Mouse (Mus musculus): ENCODE data around the gene Foxl1. TPM values are rescaled to one million over a fixed set of nuclear protein-coding genes. Genes with fewer than 3 reads are reported as not detected.

Foxl1 gene
- polyA plus RNA-seq, 1 experiment, result not detected

- no peak overlapping the region for H3K27ac ChIP-seq (ENCODE audit: control insufficient read depth, insufficient read depth, low read depth, low read length)
- peaks cover 7% of the 10 kb centered on the region for H3K27me3 ChIP-seq (ENCODE audit: control insufficient read depth, insufficient read depth, low read length)
- no peaks in the 10 kb centered on the region for H3K36me3 ChIP-seq (ENCODE audit: control insufficient read depth, insufficient read depth, low read length)
- H3K4me1 ChIP-seq (ENCODE audit: control insufficient read depth, insufficient read depth, low read length), result peaks cover 10% of the 10 kb centered on the region
- H3K4me3 ChIP-seq (ENCODE audit: control insufficient read depth, low read depth, low read length), result peak overlapping the region; percentile 30; the same call in 1 of the 2 replicates
- TF ChIP-seq POLR2A (IDR thresholded peaks at IDR 0.05; ENCODE audit: control insufficient read depth, low read depth, low read length) (no peak), CTCF (IDR thresholded peaks at IDR 0.05; ENCODE audit: control insufficient read depth, insufficient read depth, insufficient replicate concordance, low read depth, low read length) (no peak)
These were observed 44.4 kb upstream of the Foxl1 start for GRCm38 (mm10) chr8:121083093-121083935.

GRCm38 (mm10) chr8:121083936-121084209, 43.9 kb upstream of the Foxl1 start:
- H3K36me3 ChIP-seq (ENCODE audit: control insufficient read depth, insufficient read depth, low read length), result no peaks in the 10 kb centered on the region
- H3K27ac ChIP-seq (ENCODE audit: control insufficient read depth, insufficient read depth, low read depth, low read length), result no peak overlapping the region
- peaks cover 9% of the 10 kb centered on the region for H3K27me3 ChIP-seq (ENCODE audit: control insufficient read depth, insufficient read depth, low read length)
- H3K4me3 ChIP-seq (ENCODE audit: control insufficient read depth, low read depth, low read length), result peak overlapping the region; percentile 30; the same call in 1 of the 2 replicates
- TF ChIP-seq CTCF (IDR thresholded peaks at IDR 0.05; ENCODE audit: control insufficient read depth, insufficient read depth, insufficient replicate concordance, low read depth, low read length) (no peak), POLR2A (IDR thresholded peaks at IDR 0.05; ENCODE audit: control insufficient read depth, low read depth, low read length) (no peak)
- H3K4me1 ChIP-seq (ENCODE audit: control insufficient read depth, insufficient read depth, low read length), result peaks cover 10% of the 10 kb centered on the region

- Histone ChIP-seq H3K27ac (ENCODE audit: control insufficient read depth, insufficient read depth, low read depth, low read length) (no peak within 1 kb of the TSS; the same call in 1 of the 2 replicates), H3K4me1 (ENCODE audit: control insufficient read depth, insufficient read depth, low read length) (peaks cover 10% of the 10 kb centered on the region), H3K4me3 (ENCODE audit: control insufficient read depth, low read depth, low read length) (peak within 1 kb of the TSS; percentile 30; the same call in 1 of the 2 replicates), H3K36me3 (ENCODE audit: control insufficient read depth, insufficient read depth, low read length) (no peaks in the 10 kb centered on the region), H3K27me3 (ENCODE audit: control insufficient read depth, insufficient read depth, low read length) (peaks cover 10% of the 10 kb centered on the region)
- no peak for TF ChIP-seq POLR2A (IDR thresholded peaks at IDR 0.05; ENCODE audit: control insufficient read depth, low read depth, low read length)
- TF ChIP-seq CTCF (IDR thresholded peaks at IDR 0.05; ENCODE audit: control insufficient read depth, insufficient read depth, insufficient replicate concordance, low read depth, low read length), result no peak
These were observed 43.4 kb upstream of the Foxl1 start, which contains the start of gene Foxf1 for GRCm38 (mm10) chr8:121084210-121084951. Foxf1 (plus strand) TSS chr8:121084386.

GRCm38 (mm10) chr8:121085011-121085410, 42.7 kb upstream of the Foxl1 start:
- TF ChIP-seq POLR2A (IDR thresholded peaks at IDR 0.05; ENCODE audit: control insufficient read depth, low read depth, low read length) (no peak), CTCF (IDR thresholded peaks at IDR 0.05; ENCODE audit: control insufficient read depth, insufficient read depth, insufficient replicate concordance, low read depth, low read length) (no peak)
- Histone ChIP-seq H3K4me3 (ENCODE audit: control insufficient read depth, low read depth, low read length) (no peak overlapping the region; the same call in 1 of the 2 replicates), H3K4me1 (ENCODE audit: control insufficient read depth, insufficient read depth, low read length) (peaks cover 10% of the 10 kb centered on the region), H3K27me3 (ENCODE audit: control insufficient read depth, insufficient read depth, low read length) (peaks cover 10% of the 10 kb centered on the region), H3K27ac (ENCODE audit: control insufficient read depth, insufficient read depth, low read depth, low read length) (no peak overlapping the region), H3K36me3 (ENCODE audit: control insufficient read depth, insufficient read depth, low read length) (no peaks in the 10 kb centered on the region)

GRCm38 (mm10) chr8:121085561-121085960, 42.2 kb upstream of the Foxl1 start:
- Histone ChIP-seq H3K27me3 (ENCODE audit: control insufficient read depth, insufficient read depth, low read length) (peaks cover 10% of the 10 kb centered on the region), H3K36me3 (ENCODE audit: control insufficient read depth, insufficient read depth, low read length) (no peaks in the 10 kb centered on the region), H3K4me1 (ENCODE audit: control insufficient read depth, insufficient read depth, low read length) (peaks cover 10% of the 10 kb centered on the region), H3K27ac (ENCODE audit: control insufficient read depth, insufficient read depth, low read depth, low read length) (no peak overlapping the region), H3K4me3 (ENCODE audit: control insufficient read depth, low read depth, low read length) (no peak overlapping the region)
- TF ChIP-seq POLR2A (IDR thresholded peaks at IDR 0.05; ENCODE audit: control insufficient read depth, low read depth, low read length), result no peak
- TF ChIP-seq CTCF (IDR thresholded peaks at IDR 0.05; ENCODE audit: control insufficient read depth, insufficient read depth, insufficient replicate concordance, low read depth, low read length), result no peak

GRCm38 (mm10) chr8:121086004-121086900, 41.5 kb upstream of the Foxl1 start:
- Histone ChIP-seq H3K4me1 (ENCODE audit: control insufficient read depth, insufficient read depth, low read length) (peaks cover 10% of the 10 kb centered on the region), H3K27me3 (ENCODE audit: control insufficient read depth, insufficient read depth, low read length) (peaks cover 10% of the 10 kb centered on the region), H3K27ac (ENCODE audit: control insufficient read depth, insufficient read depth, low read depth, low read length) (no peak overlapping the region), H3K4me3 (ENCODE audit: control insufficient read depth, low read depth, low read length) (no peak overlapping the region), H3K36me3 (ENCODE audit: control insufficient read depth, insufficient read depth, low read length) (no peaks in the 10 kb centered on the region)
- TF ChIP-seq POLR2A (IDR thresholded peaks at IDR 0.05; ENCODE audit: control insufficient read depth, low read depth, low read length), result no peak
- TF ChIP-seq CTCF (IDR thresholded peaks at IDR 0.05; ENCODE audit: control insufficient read depth, insufficient read depth, insufficient replicate concordance, low read depth, low read length), result no peak

Data from testis, adult 2 months (tissue).